11 mouse cellular contexts compared by ENCODE assay signal in genomic region chr7:117470243-117470802, GRCm38 (mm10).
DNase-seq lines count a peak whose midpoint lies in the region; ATAC-seq and TF ChIP-seq lines count a peak whose summit lies in the region.
"Had no signal": no experiment of that assay in that cellular context is flagged by ENCODE, and none has a peak within 500 bp of the region (broad histone marks: within the 10 kb centered on the region; RNA-seq: fewer than 3 reads in every experiment).

No protein-coding gene starts in this region.

- WGBS in bone marrow, adult 2 months: 29% methylated on average over 3 of the region's 3 CpGs

- no peak overlapping the region for H3K4me3 ChIP-seq in layer of hippocampus, adult 2 months
- H3K4me3 ChIP-seq in bone marrow, adult 2 months (replicated peaks; ENCODE audit: control insufficient read depth, low read depth, low read length): no peak overlapping the region
- H3K4me3 ChIP-seq: stomach, embryonic 15.5 days had no signal

- peak; percentile 76 for ATAC-seq in megakaryocyte progenitor cell, adult 5-6 weeks (replicated peaks; ENCODE audit: poor library complexity)
- ATAC-seq in inflammation-experienced regulatory T-cells, adult 6 months: no peak

- no peak for DNase-seq in layer of hippocampus, adult 2 months (ENCODE audit: low spot score in 2 of 2)
- DNase-seq in layer of hippocampus, adult 9-10 months (ENCODE audit: low spot score): no peak
- DNase-seq in heart, adult 9 months (ENCODE audit: low spot score in 2 of 2): peak; percentile 65 to 72
- no peak for DNase-seq in cerebellum, adult 9-11 months
- no peak for DNase-seq in spleen, postnatal 10 days (ENCODE audit: low spot score in 2 of 2)
- DNase-seq: cerebellum, adult 2 months had no signal

- TF ChIP-seq CTCF in layer of hippocampus, adult 2 months (conservative IDR thresholded peaks at IDR 0.05): no peak
- no peak for TF ChIP-seq CTCF in bone marrow, adult 2 months (IDR thresholded peaks at IDR 0.05; ENCODE audit: control insufficient read depth, insufficient read depth, low read length)

- H3K27ac ChIP-seq in layer of hippocampus, adult 2 months: peak overlapping the region; percentile 3; the same call in 1 of the 2 replicates
- peak overlapping the region; percentile 57; the same call in 1 of the 2 replicates for H3K27ac ChIP-seq in bone marrow, adult 2 months (ENCODE audit: control insufficient read depth, insufficient read depth, low read depth, low read length, poor library complexity)
- H3K27ac ChIP-seq: liver, embryonic 14.5 days; stomach, embryonic 15.5 days had no signal

- no peak for TF ChIP-seq POLR2A in bone marrow, adult 2 months (IDR thresholded peaks at IDR 0.05; ENCODE audit: borderline replicate concordance, control insufficient read depth, low read depth, low read length)

- H3K4me1 ChIP-seq in bone marrow, adult 2 months (ENCODE audit: control insufficient read depth, insufficient read depth, low read length): peaks cover 5% of the 10 kb centered on the region; the same call in 1 of the 2 replicates

Comparison
In these comparisons a context has a peak if more than half of its experiments do, and no peak if none do; other contexts are left out.
1. DNase-seq: peak in heart, adult 9 months (2 of 2); none in layer of hippocampus, adult 2 months (0 of 2), layer of hippocampus, adult 9-10 months (single experiment), cerebellum, adult 9-11 months (single experiment) and spleen, postnatal 10 days (0 of 2).